Mouse (Mus musculus): ENCODE data around the gene Smcr8.
"Not testable (repeated sequence)": the region's sequence is repeated elsewhere in the genome, so short reads cannot be mapped to it uniquely, and the experiment has no call there.

Smcr8 gene

GRCm38 (mm10) chr11:60784179-60784922, 7.0 kb downstream of the Smcr8 start:
- no peak for DNase-seq

- no peak for DNase-seq
Measured at GRCm38 (mm10) chr11:60787595-60787994, 10.3 kb downstream of the Smcr8 start.

DNA sequence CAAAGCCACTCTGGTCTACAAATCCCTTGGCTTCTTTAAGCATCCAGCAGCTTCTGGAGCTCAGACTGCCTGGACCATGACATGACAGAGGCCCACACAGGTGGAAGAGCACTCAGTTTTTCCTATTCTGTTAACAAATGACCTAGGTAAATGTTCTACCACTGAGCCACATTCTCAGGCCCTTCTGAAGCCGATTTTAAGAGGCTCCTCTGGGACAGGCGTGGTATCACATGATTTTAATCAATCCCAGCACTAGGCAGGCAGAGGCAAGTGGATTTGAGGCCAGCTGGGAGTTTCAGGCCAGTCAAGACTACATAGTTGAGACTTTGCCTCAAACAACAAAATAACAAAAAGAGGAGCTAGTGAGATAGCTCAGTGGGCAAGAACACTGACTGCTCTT, 13.1 kb downstream of the Smcr8 start:
- no peak for DNase-seq

- no peak for DNase-seq
Measured at GRCm38 (mm10) chr11:60796342-60796741, 19.0 kb downstream of the Smcr8 start.

DNA sequence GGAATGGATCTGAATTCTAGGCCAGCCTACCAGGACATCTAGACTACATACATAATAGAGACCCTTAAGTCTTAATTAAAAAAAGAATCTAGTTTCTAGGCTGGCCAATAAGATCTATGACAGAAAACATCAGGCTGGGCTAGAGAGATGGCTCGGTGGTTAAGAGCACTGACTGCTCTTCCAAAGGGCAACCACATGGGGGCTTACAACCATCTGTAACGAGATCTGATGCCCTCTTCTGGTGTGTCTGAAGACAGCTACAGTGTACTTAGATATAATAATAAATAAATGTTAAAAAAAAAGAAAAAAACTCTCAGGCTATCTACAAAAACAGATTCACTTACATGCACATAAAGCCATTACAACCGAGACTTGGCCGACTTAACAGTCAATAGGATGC, 22.7 kb downstream of the Smcr8 start:
- DNase-seq = no peak

- DNase-seq = no peak
Measured at GRCm38 (mm10) chr11:60800892-60801291, 23.6 kb downstream of the Smcr8 start.

GRCm38 (mm10) chr11:60808286-60809070, 31.2 kb downstream of the Smcr8 start:
- peak in 1 of 2 experiments; percentile 30 for DNase-seq

GRCm38 (mm10) chr11:60809546-60809945, 32.2 kb downstream of the Smcr8 start:
- peak in 1 of 2 experiments; percentile 19 for DNase-seq

- peak in 1 of 2 experiments; percentile 23 for DNase-seq
Measured at GRCm38 (mm10) chr11:60810046-60810965, 33.0 kb downstream of the Smcr8 start.

DNA sequence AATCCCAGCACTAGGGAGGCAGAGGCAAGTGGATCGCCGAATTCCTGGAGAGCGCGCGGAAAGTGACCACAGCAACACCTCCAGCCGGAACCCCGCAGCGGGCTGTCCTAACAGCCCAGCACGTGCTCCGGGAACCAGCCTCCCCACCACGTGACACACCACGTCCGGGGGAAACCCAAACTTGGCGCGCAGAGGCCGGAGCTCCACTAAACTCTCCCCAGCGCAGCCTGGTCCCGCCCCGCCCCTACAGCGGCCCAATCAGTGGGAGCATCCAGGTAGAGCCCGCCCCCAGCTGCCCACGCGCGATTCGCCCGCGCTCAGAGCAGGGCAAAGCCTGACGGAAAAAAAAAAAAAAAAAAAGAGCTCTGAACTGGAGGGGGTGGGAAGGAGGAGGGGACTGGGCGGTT, 33.7 kb downstream of the Smcr8 start:
- peak; percentile 95 to 97 for DNase-seq

DNA sequence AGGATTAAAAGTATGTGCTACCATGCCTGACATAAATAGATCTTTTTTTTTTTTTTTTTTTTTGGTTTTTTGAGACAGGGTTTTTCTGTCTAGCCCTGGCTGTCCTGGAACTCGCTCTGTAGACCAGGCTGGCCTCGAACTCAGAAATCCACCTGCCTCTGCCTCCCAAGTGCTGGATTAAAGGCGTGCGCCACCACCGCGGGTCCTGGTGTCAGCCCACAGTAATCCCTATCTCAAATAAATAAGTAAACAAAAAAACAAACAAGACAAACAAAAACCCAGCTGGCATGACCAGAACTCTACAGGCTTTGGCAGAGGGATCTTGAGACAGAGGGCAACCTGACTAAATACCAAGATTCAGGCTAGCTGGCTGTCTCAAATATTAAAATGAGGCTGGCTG, 34.3 kb downstream of the Smcr8 start, which contains the start of gene Shmt1:
Gene Shmt1, minus strand, starts transcription at position 101 of the 400 bp plus-strand sequence.
- DNase-seq = not testable (repeated sequence)

GRCm38 (mm10) chr11:60816398-60816797, 39.1 kb downstream of the Smcr8 start:
- no peak for DNase-seq

DNA sequence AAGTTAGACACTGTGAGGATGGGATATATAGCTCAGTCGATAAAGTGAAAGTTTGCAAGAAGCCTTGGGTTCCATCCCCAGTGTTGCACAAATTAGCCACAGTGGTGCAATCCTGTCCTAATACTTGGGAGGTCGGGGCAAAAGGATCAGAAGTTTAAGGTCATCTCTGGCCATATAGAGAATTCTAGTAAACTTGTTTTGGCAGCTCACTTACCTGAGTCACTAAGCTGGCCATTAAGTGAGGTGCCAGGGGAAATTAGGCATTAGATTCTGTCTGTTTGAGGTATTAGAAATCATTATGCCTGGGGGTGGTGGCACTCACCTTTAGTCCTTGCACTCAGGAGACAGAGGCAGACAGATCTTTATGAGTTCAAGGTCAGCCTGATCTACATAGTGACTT, 46.4 kb downstream of the Smcr8 start:
- no peak for DNase-seq

DNA sequence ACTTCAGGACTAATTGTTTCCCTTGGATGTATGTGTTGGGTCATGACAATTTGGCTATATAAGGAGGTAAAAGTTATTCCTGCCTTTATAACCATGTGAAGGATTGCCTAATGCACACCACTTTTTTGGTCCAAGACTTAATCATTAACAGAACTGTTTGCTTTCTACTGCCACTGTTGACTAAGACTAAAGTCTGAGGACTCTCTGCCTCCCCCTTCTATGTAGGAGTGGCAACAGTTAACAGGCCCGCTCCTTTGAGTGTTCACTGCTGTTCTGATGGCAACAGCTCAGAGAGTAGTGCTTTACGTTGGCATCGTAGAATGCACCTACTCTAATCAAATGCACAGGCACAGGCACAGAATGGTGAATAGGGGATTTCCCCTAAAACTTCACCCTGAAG, 47.9 kb downstream of the Smcr8 start:
- DNase-seq = peak in 1 of 2 experiments; percentile 25

DNA sequence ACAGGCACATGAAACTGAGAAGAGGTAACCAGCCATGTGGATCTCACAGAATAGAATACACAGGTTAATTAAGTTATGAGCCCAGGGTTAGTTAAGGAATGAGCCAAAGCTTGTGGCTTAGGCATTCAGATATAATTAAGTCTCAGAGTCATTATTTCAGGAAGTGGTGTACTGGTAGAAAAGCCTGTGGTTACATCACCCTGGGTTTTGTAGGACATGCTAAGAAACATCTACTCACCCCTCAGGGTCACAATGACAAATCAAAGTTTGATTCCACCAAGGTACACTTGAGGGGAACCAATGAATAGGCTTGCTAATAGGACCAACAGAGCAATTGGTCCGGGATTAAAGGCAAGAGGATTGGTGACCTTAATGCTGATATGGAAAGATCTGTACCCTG, 49.4 kb downstream of the Smcr8 start:
- DNase-seq = no peak

DNA sequence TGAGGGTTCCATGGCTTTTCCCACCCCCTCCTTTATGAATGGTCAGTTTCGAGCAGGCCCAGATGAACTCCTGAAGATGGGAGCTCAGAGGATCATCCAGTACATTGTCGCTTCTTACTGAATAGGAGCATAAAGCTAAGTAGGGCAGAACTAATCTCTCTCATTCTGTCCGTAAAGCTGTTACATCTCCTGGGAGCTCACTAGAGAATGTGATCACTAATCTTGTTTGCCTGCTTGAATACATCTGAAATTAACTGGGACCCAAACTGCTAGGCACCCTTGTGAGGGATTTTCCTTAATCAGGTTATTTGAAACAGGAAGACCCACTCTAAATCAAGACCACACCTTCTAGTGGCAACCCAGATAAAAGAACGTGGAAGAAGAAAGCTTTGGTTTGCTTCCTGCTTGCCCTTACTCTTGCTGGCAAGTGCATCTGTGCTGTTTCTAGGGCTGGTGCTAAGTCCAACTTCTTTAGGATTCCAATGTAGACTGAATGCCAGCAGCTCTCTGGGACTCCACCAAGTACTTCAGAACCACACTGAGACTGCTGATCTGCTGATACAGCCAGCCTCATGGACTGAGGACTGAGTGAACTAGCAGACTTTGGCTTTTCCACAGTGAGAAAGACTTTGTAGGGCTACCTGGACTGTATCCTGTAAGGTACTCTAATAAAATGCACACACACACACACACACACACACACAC, 50.1 kb downstream of the Smcr8 start:
- DNase-seq = no peak

GRCm38 (mm10) chr11:60828903-60829302, 51.6 kb downstream of the Smcr8 start:
- DNase-seq = no peak

GRCm38 (mm10) chr11:60830433-60831052, 53.2 kb downstream of the Smcr8 start, which contains the start of gene Dhrs7b:
Gene Dhrs7b, plus strand, starts transcription at chr11:60830631.
- DNase-seq = peak; percentile 79 to 88

GRCm38 (mm10) chr11:60836897-60837296, 59.6 kb downstream of the Smcr8 start:
- DNase-seq = no peak

All from kidney, postnatal 4 days (tissue).